Mouse (Mus musculus) splenic B cell, adult 2 months (primary cell): Measurements from ENCODE around the gene Pip4k2a.

Source experiments
- DNase-seq: peaks from one replicate; pipeline ENCODE4 v3.0.0-alpha.2; 2011; ENCODE audit warnings: low read depth, low spot score
- H3K27me3 ChIP-seq: 2 replicates; pipeline ENCODE4 v1.6.1; 2012; ENCODE audit warnings: mild to moderate bottlenecking, low read length, moderate library complexity, mixed read lengths; ENCODE audit not compliant: control insufficient read depth, poor library complexity, insufficient read depth, severe bottlenecking
- H3K36me3 ChIP-seq: 2 replicates; pipeline ENCODE4 v1.6.1; 2012; ENCODE audit warnings: mild to moderate bottlenecking, low read length, moderate library complexity, mixed read lengths; ENCODE audit not compliant: control insufficient read depth, poor library complexity, insufficient read depth, severe bottlenecking

Pip4k2a gene

DNA sequence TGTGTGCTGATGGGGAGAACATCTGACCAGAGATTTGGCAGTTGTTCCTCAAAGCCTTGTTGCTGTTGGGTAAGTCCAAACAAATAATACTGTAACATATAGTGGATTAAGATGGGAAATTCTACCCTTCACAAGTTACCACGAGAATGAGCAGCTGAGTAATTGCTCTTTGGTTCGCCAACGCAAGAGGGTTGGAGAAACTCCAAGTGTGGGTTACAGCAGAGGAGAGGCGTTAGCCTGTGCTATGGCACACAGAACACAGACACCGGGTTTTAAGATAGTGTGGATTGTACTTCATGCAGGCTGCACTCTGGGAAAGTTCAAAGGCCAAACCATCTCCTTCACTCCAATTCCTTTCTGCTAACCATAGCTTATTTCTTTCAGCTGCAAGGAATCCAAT, 144.6 kb downstream of the Pip4k2a start:
- peaks cover 3% of the 10 kb centered on the region; the same call in 1 of the 2 replicates for H3K36me3 ChIP-seq
- no peaks in the 10 kb centered on the region for H3K27me3 ChIP-seq
- no peak for DNase-seq

- peaks cover 8% of the 10 kb centered on the region for H3K36me3 ChIP-seq
- no peak for DNase-seq
- H3K27me3 ChIP-seq = no peaks in the 10 kb centered on the region
These were observed 147.3 kb downstream of the Pip4k2a start for GRCm38 (mm10) chr2:18850657-18851056.

DNA sequence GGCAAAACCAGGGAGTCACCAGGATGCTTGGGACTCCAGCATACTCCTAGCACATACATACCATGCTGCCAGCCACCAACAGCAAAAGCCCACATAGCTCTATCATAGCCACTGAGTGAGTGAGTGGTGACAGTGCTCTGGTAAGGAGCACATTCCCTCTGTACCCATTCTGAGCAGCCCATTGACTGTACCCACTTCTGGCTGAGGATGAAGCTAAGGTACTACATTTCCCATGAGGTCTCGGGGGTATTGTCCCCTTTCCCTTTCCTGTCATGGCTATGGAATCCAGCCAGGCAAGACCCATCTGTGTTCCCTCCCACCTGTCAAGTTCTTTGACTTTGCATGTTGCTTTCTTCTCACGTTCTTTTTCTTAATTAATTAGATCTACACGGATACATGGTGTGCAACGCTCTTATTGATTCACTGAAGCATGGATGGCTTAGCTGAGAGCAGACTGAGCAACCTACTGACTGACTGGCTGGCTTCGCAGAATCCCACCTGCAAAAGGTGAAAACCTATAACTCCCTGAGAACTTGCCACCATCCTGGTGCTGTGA, 149.8 kb downstream of the Pip4k2a start:
- no peak for DNase-seq
- Histone ChIP-seq H3K36me3 (peaks cover 9% of the 10 kb centered on the region), H3K27me3 (no peaks in the 10 kb centered on the region)

DNA sequence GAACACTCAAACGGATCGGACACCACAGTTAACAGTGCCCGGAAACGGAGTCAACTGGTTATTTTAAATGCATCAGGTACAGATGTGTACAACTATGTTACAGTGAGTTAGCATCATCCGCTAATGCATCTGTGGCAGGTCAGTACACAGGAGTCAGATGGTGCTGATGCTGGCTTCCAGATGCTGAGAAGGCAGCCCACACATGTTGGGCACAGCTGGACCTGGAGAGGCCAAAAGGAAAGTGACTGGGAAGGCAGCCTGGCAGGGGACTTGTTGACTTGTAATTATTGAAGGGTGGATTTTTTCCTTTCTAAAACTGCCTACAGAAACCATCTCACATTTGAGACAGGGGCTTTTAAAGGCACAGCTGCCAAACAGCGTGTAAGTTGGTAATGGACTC, 155.4 kb downstream of the Pip4k2a start:
- Histone ChIP-seq H3K27me3 (no peaks in the 10 kb centered on the region), H3K36me3 (peaks cover 5% of the 10 kb centered on the region; the same call in 1 of the 2 replicates)
- DNase-seq = no peak

DNA sequence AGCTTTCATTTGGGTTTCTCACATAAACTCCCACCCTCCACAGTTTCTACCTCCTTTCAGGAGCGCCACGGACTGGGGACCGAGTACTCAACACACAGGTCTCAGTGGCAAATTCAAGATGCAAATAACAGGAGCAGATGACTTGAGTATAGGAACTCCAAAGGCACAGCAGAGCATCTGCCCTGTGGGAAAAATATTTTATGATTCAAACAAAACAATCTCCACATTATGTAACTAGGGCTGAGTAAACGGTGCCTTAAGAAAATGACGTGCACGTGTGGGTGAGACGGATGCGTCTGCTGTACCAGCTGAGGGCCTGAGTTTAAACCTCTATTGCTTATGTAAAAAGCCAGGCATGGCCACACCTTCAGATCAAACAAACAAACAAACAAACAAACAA, 156.9 kb downstream of the Pip4k2a start:
- Histone ChIP-seq H3K36me3 (peaks cover 4% of the 10 kb centered on the region; the same call in 1 of the 2 replicates), H3K27me3 (no peaks in the 10 kb centered on the region)
- DNase-seq = no peak

DNA sequence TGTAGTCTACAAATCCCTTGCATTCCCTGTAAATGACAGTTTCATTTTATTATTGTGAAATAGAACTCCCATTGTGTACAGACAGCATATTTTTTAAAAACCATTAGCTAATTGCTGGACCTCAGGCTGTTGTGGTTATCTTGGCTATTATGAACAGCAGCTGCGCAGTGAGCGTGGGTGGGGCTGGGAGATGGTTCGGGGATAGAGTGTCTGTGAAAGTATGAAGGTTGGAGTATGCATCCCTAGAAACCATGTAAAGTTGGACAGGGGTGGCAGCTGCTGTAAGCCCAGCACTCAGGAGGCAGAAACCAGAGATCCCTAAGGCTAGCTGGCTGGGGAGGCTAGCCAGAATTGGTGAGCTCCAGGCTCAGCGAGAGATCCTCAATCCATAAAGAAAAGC, 158.4 kb downstream of the Pip4k2a start:
- Histone ChIP-seq H3K27me3 (no peaks in the 10 kb centered on the region), H3K36me3 (peaks cover 4% of the 10 kb centered on the region; the same call in 1 of the 2 replicates)
- no peak for DNase-seq

DNA sequence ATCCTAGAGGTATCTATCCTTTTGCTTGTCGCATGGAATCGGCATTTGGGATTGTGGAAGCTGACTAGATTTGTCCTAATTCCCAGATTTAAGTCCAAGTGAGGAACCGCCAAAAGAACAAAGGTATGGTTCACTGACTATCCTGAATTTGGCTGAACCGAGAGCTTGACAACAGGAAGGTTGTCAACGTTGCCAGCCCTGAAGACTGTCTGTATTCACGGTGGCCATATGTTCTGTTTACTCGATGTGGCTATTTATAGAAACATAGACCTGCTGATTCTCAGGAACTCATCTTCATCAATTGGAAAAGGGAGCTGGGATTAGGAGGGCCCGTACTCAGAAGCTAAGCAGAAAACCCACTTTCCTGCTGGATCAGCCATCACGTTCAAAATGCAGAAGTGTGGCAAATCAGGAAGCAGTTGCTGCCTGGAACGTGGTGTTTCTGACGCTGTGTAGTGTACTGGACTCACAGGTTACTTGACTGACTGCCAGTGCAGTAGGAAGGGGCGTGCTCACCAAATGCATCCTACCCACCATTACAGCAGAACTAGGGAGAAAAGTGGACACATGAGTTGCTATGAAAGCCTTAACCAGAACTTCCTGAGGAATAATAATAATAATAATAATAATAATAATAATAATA, 162.5 kb downstream of the Pip4k2a start:
- no peaks in the 10 kb centered on the region for H3K36me3 ChIP-seq
- no peaks in the 10 kb centered on the region for H3K27me3 ChIP-seq
- no peak for DNase-seq

- H3K36me3 ChIP-seq = no peaks in the 10 kb centered on the region
These were observed 164.8 kb downstream of the Pip4k2a start for GRCm38 (mm10) chr2:18833024-18833590.

GRCm38 (mm10) chr2:18831031-18831774, 166.7 kb downstream of the Pip4k2a start:
- no peak for DNase-seq

More at GRCm38 (mm10) chr2:18833024-18833590, 164.8 kb downstream of the Pip4k2a start:
- DNase-seq = no peak
- H3K27me3 ChIP-seq = no peaks in the 10 kb centered on the region

DNA sequence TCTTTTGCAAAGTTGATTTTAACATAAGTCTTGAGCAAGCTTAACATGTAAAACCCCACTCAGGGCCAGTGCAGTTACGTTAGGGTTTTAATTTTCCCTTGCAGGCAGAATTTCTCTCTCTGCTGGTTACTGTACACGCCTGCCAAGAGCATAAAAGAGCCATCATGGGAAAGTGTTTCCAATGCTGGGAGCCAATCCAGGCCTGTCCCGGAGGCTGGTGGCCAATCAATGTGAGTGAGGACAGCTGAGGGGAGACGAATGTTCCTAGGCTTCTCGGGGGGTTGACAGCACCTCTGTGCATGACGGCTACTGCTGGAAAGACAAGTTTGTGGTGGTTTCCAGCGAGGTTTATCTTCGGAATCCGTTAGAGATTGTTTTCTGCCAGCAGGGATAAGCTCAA, 175.2 kb downstream of the Pip4k2a start:
- DNase-seq = no peak
- Histone ChIP-seq H3K36me3 (no peaks in the 10 kb centered on the region), H3K27me3 (no peaks in the 10 kb centered on the region)

More at GRCm38 (mm10) chr2:18831031-18831774, 166.7 kb downstream of the Pip4k2a start:
- no peaks in the 10 kb centered on the region for H3K36me3 ChIP-seq
- H3K27me3 ChIP-seq = no peaks in the 10 kb centered on the region

DNA sequence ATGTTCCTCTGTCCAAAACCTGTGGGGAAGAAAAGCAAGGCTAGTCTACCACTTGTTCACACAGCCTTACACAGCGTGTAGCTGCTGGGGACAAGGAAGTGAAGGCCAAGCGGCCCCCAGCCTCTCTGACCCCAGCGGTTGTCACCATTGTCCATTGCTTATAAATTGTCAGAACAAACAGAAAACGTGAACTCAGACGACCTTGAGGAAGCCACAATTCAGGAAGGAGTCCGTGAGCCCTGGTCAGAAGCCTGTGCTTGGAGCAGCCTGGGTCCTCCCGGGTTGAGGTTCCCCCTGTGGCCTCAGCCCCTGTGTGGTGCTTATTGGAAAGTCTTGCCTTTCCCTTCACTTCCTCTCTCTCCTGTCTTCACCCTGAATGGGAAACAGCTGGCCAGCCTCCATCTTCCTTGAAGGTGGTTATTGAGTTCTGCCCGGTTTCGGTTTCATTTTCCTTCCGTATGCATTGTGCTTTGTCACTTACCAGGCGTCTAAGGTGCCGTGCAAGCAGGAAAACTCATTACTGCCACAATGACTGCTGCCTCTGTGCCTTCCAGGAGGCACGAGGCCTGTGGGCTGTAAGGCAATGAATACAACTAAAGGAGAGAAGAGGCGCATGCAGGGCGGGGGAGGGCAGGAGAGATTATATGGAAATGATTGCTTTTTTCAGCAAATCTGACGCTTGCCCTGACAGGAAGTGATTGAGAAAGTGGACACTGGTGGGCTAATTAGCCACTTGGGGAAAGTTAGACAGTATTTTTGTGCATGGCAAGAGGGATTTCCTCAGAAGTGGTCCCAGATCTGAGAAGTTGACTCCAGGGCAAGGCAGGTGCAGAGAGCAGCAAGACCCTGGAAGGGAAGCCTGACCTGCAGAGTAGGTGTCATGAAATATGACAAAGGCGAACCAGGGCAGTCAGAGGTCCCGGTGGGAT, 176.2 kb downstream of the Pip4k2a start:
- Histone ChIP-seq H3K36me3 (no peaks in the 10 kb centered on the region), H3K27me3 (no peaks in the 10 kb centered on the region)
- peak; percentile 80 for DNase-seq

- Histone ChIP-seq H3K36me3 (no peaks in the 10 kb centered on the region), H3K27me3 (no peaks in the 10 kb centered on the region)
- no peak for DNase-seq
These were observed 178.4 kb downstream of the Pip4k2a start for GRCm38 (mm10) chr2:18819520-18819919.

- H3K36me3 ChIP-seq = no peaks in the 10 kb centered on the region
- no peaks in the 10 kb centered on the region for H3K27me3 ChIP-seq
- peak; percentile 76 for DNase-seq
These were observed 181.9 kb downstream of the Pip4k2a start for GRCm38 (mm10) chr2:18816036-18816435.

GRCm38 (mm10) chr2:18815336-18815965, 182.5 kb downstream of the Pip4k2a start:
- peak; percentile 71 for DNase-seq
- no peaks in the 10 kb centered on the region for H3K36me3 ChIP-seq
- H3K27me3 ChIP-seq = no peaks in the 10 kb centered on the region
